In genomic region chr9:123021636-123022379, GRCm38 (mm10) we compare ENCODE assay signal across 8 mouse cellular contexts. TPM values are rescaled to one million over a fixed set of nuclear protein-coding genes. Genes with fewer than 3 reads are reported as not detected.
DNase-seq lines count a peak whose midpoint lies in the region; ATAC-seq and TF ChIP-seq lines count a peak whose summit lies in the region.

No protein-coding gene starts in this region.

- no peak for TF ChIP-seq CTCF in cerebellum, adult 2 months (IDR thresholded peaks at IDR 0.05; ENCODE audit: borderline replicate concordance, insufficient read depth, low read depth, low read length)

- H3K4me3 ChIP-seq in kidney, embryonic 14.5 days (ENCODE audit: low read length) = peak overlapping the region; percentile 62
- H3K4me3 ChIP-seq in ES-E14 (ENCODE audit: insufficient read depth in 1 of 2, low read depth in 1 of 2, low read length in 2 of 2, poor library complexity in 1 of 2, severe bottlenecking in 1 of 2) = peak overlapping the region in 1 of 2 experiments; percentile 50; a peak in 2 of 4 replicates
- peak overlapping the region; percentile 91 for H3K4me3 ChIP-seq in cerebellum, adult 2 months (replicated peaks; ENCODE audit: insufficient read depth, low read depth, low read length)
- peak overlapping the region; percentile 78 for H3K4me3 ChIP-seq in heart, embryonic 16.5 days (ENCODE audit: low read length)
- H3K4me3 ChIP-seq in limb, embryonic 15.5 days = peak overlapping the region; percentile 74
- H3K4me3 ChIP-seq in stomach, embryonic 15.5 days (replicated peaks) = peak overlapping the region; percentile 62

- 0 out of 2 replicates have a peak, but pooled peaks have one; percentile 1 for TF ChIP-seq POLR2A in cerebellum, adult 2 months (IDR thresholded peaks at IDR 0.05; ENCODE audit: borderline replicate concordance, insufficient read depth, low read length)

- no peak for DNase-seq in kidney, postnatal 14 days
- DNase-seq in ES-E14 (ENCODE audit: low read depth, low spot score) (peak; percentile 15), adipocyte (ENCODE audit: low spot score) (no peak)
- peak in 1 of 2 experiments; percentile 68 for DNase-seq in cerebellum, adult 2 months

- no peak overlapping the region for H3K27ac ChIP-seq in kidney, embryonic 14.5 days (ENCODE audit: low read depth, low read length)
- no peak overlapping the region for H3K27ac ChIP-seq in ES-E14 (ENCODE audit: insufficient read depth, low read depth, low read length, poor library complexity, severe bottlenecking)
- H3K27ac ChIP-seq in cerebellum, adult 2 months (ENCODE audit: insufficient read depth, low read length) = no peak overlapping the region
- no peak overlapping the region for H3K27ac ChIP-seq in heart, embryonic 16.5 days (ENCODE audit: low read length)
- 0 out of 2 replicates have a peak overlapping the region, but pooled peaks have one; percentile 24 for H3K27ac ChIP-seq in limb, embryonic 15.5 days
- H3K27ac ChIP-seq in stomach, embryonic 15.5 days = no peak overlapping the region; the same call in 1 of the 2 replicates

- H3K36me3 ChIP-seq in kidney, embryonic 14.5 days (ENCODE audit: control insufficient read depth, insufficient read depth, low read length) = peaks cover 14% of the 10 kb centered on the region
- peaks cover 4% of the 10 kb centered on the region; the same call in 1 of the 2 replicates for H3K36me3 ChIP-seq in ES-E14 (ENCODE audit: control insufficient read depth, insufficient read depth, low read length, poor library complexity, severe bottlenecking)
- H3K36me3 ChIP-seq in heart, embryonic 16.5 days (ENCODE audit: control insufficient read depth, insufficient read depth) = peaks cover 4% of the 10 kb centered on the region
- H3K36me3 ChIP-seq in limb, embryonic 15.5 days = peaks cover 7% of the 10 kb centered on the region
- peaks cover 6% of the 10 kb centered on the region; the same call in 1 of the 2 replicates for H3K36me3 ChIP-seq in stomach, embryonic 15.5 days

- ATAC-seq in kidney, embryonic 14.5 days (ENCODE audit: low FRiP score, low TSS enrichment) = peak; percentile 25
- peak; percentile 1; the same call in 1 of the 2 replicates for ATAC-seq in heart, embryonic 16.5 days (replicated peaks; ENCODE audit: extremely low read depth, insufficient read depth, low FRiP score)
- no peak for ATAC-seq in limb, embryonic 15.5 days (ENCODE audit: insufficient number of reproducible peaks, low FRiP score, low TSS enrichment, low read depth)
- ATAC-seq in stomach, embryonic 15.5 days (ENCODE audit: insufficient read depth, low FRiP score, low read depth) = no peak; the same call in 1 of the 2 replicates

- peak overlapping the region; percentile 78; the same call in 1 of the 2 replicates for H3K9ac ChIP-seq in kidney, embryonic 14.5 days (ENCODE audit: low read depth, low read length)
- no peak overlapping the region for H3K9ac ChIP-seq in ES-E14 (ENCODE audit: insufficient read depth, low read depth, low read length, poor library complexity, severe bottlenecking)
- peak overlapping the region; percentile 59 for H3K9ac ChIP-seq in heart, embryonic 16.5 days (ENCODE audit: low read length)
- no peak overlapping the region for H3K9ac ChIP-seq in limb, embryonic 15.5 days
- H3K9ac ChIP-seq in stomach, embryonic 15.5 days = 0 out of 2 replicates have a peak overlapping the region, but pooled peaks have one; percentile 6

- 46% methylated on average over 16 of the region's 24 CpGs for WGBS in kidney, embryonic 14.5 days
- WGBS in cerebellum, adult 2 months = 31% methylated on average over 18 of the region's 24 CpGs
- 32% methylated on average over 18 of the region's 24 CpGs for WGBS in heart, embryonic 16.5 days
- whole genome bisulfite sequencing in limb, embryonic 15.5 days = 42% methylated on average over 18 of the region's 24 CpGs
- 37% methylated on average over 16 of the region's 24 CpGs for WGBS in stomach, embryonic 15.5 days

- in situ Hi-C loops in ES-E14 (cut with MboI; ENCODE audit: low sequenced_read_pairs in 2 of 2, unreplicated experiment in 2 of 2) = loop anchor here in 1 of 2 experiments (25.0 kb wide), 1 partner anchor 1285 kb away; no protein-coding TSS in a partner anchor

- peaks cover 9% of the 10 kb centered on the region for H3K4me1 ChIP-seq in kidney, embryonic 14.5 days (ENCODE audit: control insufficient read depth, insufficient read depth, low read length)
- H3K4me1 ChIP-seq in ES-E14 (ENCODE audit: control insufficient read depth in 2 of 2, insufficient read depth in 2 of 2, low read length in 2 of 2, poor library complexity in 1 of 2) = peaks cover 0 to 2% of the 10 kb centered on the region in 2 experiments; a peak in 1 of 4 replicates
- H3K4me1 ChIP-seq in cerebellum, adult 2 months (ENCODE audit: control insufficient read depth, insufficient read depth, low read length) = no peaks in the 10 kb centered on the region
- H3K4me1 ChIP-seq in heart, embryonic 16.5 days (ENCODE audit: control insufficient read depth, insufficient read depth, low read length) = peaks cover 20% of the 10 kb centered on the region
- peaks cover 6% of the 10 kb centered on the region; the same call in 1 of the 2 replicates for H3K4me1 ChIP-seq in limb, embryonic 15.5 days
- peaks cover 5% of the 10 kb centered on the region for H3K4me1 ChIP-seq in stomach, embryonic 15.5 days

- no peaks in the 10 kb centered on the region for H3K27me3 ChIP-seq in kidney, embryonic 14.5 days (ENCODE audit: control insufficient read depth, insufficient read depth, low read length)
- H3K27me3 ChIP-seq in cerebellum, adult 2 months (ENCODE audit: control insufficient read depth, insufficient read depth, low read length) = no peaks in the 10 kb centered on the region
- no peaks in the 10 kb centered on the region for H3K27me3 ChIP-seq in heart, embryonic 16.5 days (ENCODE audit: control insufficient read depth, insufficient read depth, low read length)
- no peaks in the 10 kb centered on the region for H3K27me3 ChIP-seq in limb, embryonic 15.5 days
- no peaks in the 10 kb centered on the region for H3K27me3 ChIP-seq in stomach, embryonic 15.5 days (replicated peaks)

- H3K9me3 ChIP-seq in kidney, embryonic 14.5 days (ENCODE audit: control insufficient read depth, low read length) = no peaks in the 10 kb centered on the region
- no peaks in the 10 kb centered on the region for H3K9me3 ChIP-seq in ES-E14 (ENCODE audit: control insufficient read depth, insufficient read depth, low read depth, low read length)
- no peaks in the 10 kb centered on the region for H3K9me3 ChIP-seq in heart, embryonic 16.5 days (replicated peaks; ENCODE audit: control insufficient read depth, low read length)
- no peaks in the 10 kb centered on the region for H3K9me3 ChIP-seq in limb, embryonic 15.5 days
- H3K9me3 ChIP-seq in stomach, embryonic 15.5 days = no peaks in the 10 kb centered on the region

- H3K4me2 ChIP-seq in kidney, embryonic 14.5 days (replicated peaks; ENCODE audit: low read depth, low read length) = peak overlapping the region; percentile 59
- peak overlapping the region; percentile 84 for H3K4me2 ChIP-seq in heart, embryonic 16.5 days (ENCODE audit: low read depth, low read length)
- peak overlapping the region; percentile 58 for H3K4me2 ChIP-seq in limb, embryonic 15.5 days
- peak overlapping the region; percentile 79 for H3K4me2 ChIP-seq in stomach, embryonic 15.5 days

TF ChIP-seq in ES-E14, 5 proteins besides CTCF, POLR2A, EP300 and RAD21:
- no peak for TF ChIP-seq ZNF384 (IDR thresholded peaks at IDR 0.05; ENCODE audit: low read depth, low read length)
- TF ChIP-seq MAFK (IDR thresholded peaks at IDR 0.05; ENCODE audit: insufficient read depth, low read depth, low read length) = no peak
- no peak for TF ChIP-seq CHD2 (IDR thresholded peaks at IDR 0.05; ENCODE audit: low read depth, low read length)
- TF ChIP-seq ZC3H11A (IDR thresholded peaks at IDR 0.05; ENCODE audit: borderline replicate concordance, low read depth, low read length) = no peak
- TF ChIP-seq HCFC1 (IDR thresholded peaks at IDR 0.05; ENCODE audit: borderline replicate concordance, insufficient read depth, low read length) = no peak

RNA-seq across cellular contexts. Expression of gene Tmem42, which starts 0.7 kb away (rescaled TPM):
- polyA plus RNA-seq in kidney, embryonic 14.5 days (2014; fragmentation: Nextera tagmentation; extraction: Ambion mirVana) = 25.5 and 26.4 TPM in 2 replicates
- total RNA-seq in ES-E14 (2012; rRNA removed) = 4.8 and 5.0 TPM in 2 replicates
- polyA plus RNA-seq in cerebellum, adult 2 months (2012; rRNA removed) = 21.2 and 21.3 TPM in 2 replicates
- 17.7 and 19.7 TPM in 2 replicates for polyA plus RNA-seq in heart, embryonic 16.5 days (2015; fragmentation: Nextera tagmentation; extraction: Ambion mirVana)
- polyA plus RNA-seq in limb, embryonic 15.5 days (2015; fragmentation: Nextera tagmentation; extraction: Ambion mirVana) = 24.5 and 25.6 TPM in 2 replicates
- 20.6 and 21.2 TPM in 2 replicates for polyA plus RNA-seq in stomach, embryonic 15.5 days (2015; fragmentation: Nextera tagmentation; extraction: Ambion mirVana)

RNA-seq across cellular contexts. Expression of gene Tgm4, which starts 12.7 kb away (rescaled TPM):
- polyA plus RNA-seq in kidney, embryonic 14.5 days (2014; fragmentation: Nextera tagmentation; extraction: Ambion mirVana) = 0.31 TPM in 1 of 2 replicates, not detected in the other
- 0.22 and 0.37 TPM in 2 replicates for total RNA-seq in ES-E14 (2012; rRNA removed)
- 0.44 and 0.69 TPM in 2 replicates for polyA plus RNA-seq in cerebellum, adult 2 months (2012; rRNA removed)
- 0.41 and 0.68 TPM in 2 replicates for polyA plus RNA-seq in heart, embryonic 16.5 days (2015; fragmentation: Nextera tagmentation; extraction: Ambion mirVana)
- 0.36 and 0.46 TPM in 2 replicates for polyA plus RNA-seq in limb, embryonic 15.5 days (2015; fragmentation: Nextera tagmentation; extraction: Ambion mirVana)
- polyA plus RNA-seq in stomach, embryonic 15.5 days (2015; fragmentation: Nextera tagmentation; extraction: Ambion mirVana) = 0.53 and 0.57 TPM in 2 replicates

Comparison
In these comparisons a context has a peak if more than half of its experiments do, and no peak if none do; other contexts are left out.
1. ATAC-seq: peak in kidney, embryonic 14.5 days (single experiment) and heart, embryonic 16.5 days (single experiment); none in limb, embryonic 15.5 days (single experiment) and stomach, embryonic 15.5 days (single experiment).
2. H3K9ac ChIP-seq: peak in kidney, embryonic 14.5 days (single experiment), heart, embryonic 16.5 days (single experiment) and stomach, embryonic 15.5 days (single experiment); none in ES-E14 (single experiment) and limb, embryonic 15.5 days (single experiment).
3. Peak in every context shown above with its lines, with median percentiles within 50 percentile points of each other: H3K4me2 ChIP-seq.